Mouse (Mus musculus): ENCODE results near the gene Olfr1424. TPM values are rescaled to one million over a fixed set of nuclear protein-coding genes. Genes with fewer than 3 reads are reported as not detected.

Olfr1424 gene
- polyA plus RNA-seq, 1 experiment = not detected

DNA sequence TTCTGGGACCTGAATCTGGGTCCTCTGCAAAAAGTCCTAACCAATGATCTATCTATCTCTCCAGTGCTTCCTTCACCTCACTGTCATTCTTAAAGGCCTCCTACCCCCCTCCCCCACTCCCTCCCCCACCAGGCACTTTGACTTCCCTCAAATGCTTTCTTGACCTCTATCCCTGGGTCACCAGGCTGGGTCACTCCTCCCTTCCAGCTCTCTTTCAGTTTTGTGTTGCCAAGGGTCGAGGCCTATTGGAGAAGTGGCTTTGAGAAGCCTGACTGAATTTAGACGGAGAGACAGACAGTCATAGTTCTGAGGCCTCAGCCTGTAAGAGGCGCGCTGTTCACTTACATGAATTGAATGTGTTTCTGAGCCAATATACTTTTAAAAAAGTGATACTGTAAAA lies 46.3 kb downstream of the Olfr1424 start:
- DNase-seq (ENCODE audit: low read depth) = no peak
- no peak for TF ChIP-seq CTCF (IDR thresholded peaks at IDR 0.05; ENCODE audit: borderline replicate concordance, extremely low read depth, insufficient read depth, insufficient read length)
- no peak for TF ChIP-seq POLR2A (IDR thresholded peaks at IDR 0.05; ENCODE audit: borderline replicate concordance, extremely low read depth, insufficient read depth, insufficient read length, poor library complexity, severe bottlenecking)

DNA sequence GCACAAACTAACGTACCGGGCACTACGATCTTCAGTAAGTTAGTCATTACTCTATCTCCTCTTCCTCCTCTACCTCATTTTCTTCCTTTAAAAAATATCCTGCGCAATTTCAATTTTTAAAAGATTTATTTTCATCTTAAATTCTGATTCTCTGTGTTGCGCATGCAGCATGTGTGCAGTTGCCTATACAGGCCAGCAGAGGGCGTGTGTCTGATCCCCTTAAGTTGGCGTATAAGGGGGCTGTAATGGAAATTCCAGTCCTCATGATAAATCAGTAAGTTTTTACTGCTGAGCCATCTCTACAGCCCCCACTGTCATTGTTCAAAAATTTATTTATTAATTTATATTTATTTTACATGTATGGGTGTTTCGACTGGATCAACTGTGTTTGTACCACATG lies 46.8 kb downstream of the Olfr1424 start:
- peak; percentile 17 for DNase-seq (ENCODE audit: low read depth)
- TF ChIP-seq CTCF (IDR thresholded peaks at IDR 0.05; ENCODE audit: borderline replicate concordance, extremely low read depth, insufficient read depth, insufficient read length) = peak; percentile 49; the same call in 1 of the 2 replicates
- TF ChIP-seq POLR2A (IDR thresholded peaks at IDR 0.05; ENCODE audit: borderline replicate concordance, extremely low read depth, insufficient read depth, insufficient read length, poor library complexity, severe bottlenecking) = no peak

DNA sequence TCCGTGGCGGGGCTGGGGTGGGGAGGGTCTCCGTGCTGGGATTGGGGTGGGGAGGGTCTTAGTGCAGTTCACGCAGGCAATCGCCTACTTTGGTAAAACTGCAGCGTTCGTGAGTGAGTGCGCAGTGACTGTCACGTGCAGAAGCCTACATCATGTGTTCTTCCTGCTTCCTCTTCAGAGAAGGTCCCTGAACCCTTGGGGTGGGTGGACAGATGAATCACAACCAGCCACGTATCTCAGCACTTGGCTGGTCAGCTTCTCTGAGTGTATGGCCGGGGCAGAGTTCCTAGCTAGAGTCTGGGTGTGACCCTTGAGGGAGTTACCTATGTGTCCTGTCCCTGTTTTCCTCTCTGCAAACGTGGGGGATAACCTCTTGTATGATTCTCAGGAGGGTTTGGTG lies 49.3 kb downstream of the Olfr1424 start:
- peak; percentile 44 for DNase-seq (ENCODE audit: low read depth)
- TF ChIP-seq CTCF (IDR thresholded peaks at IDR 0.05; ENCODE audit: borderline replicate concordance, extremely low read depth, insufficient read depth, insufficient read length) (no peak), POLR2A (IDR thresholded peaks at IDR 0.05; ENCODE audit: borderline replicate concordance, extremely low read depth, insufficient read depth, insufficient read length, poor library complexity, severe bottlenecking) (no peak)

DNA sequence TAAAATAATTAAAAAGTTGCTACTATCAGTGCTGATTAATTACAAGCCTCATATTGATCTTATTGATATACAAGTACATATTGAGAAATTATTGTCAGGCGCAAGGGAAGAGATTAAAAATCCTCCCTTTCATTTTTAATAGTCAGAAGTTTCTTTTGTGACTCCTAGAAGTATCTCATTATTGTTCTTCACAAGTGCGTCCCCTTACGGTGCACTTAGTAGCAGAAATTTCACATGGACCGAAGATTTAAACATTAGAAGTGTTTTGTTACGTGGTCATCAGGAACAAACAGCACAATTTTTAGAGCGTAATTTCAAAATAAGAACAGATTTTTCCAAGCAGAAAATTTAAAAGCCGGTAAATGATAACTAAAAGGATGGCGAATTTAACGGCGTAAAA lies 49.9 kb downstream of the Olfr1424 start:
- no peak for DNase-seq (ENCODE audit: low read depth)

DNA sequence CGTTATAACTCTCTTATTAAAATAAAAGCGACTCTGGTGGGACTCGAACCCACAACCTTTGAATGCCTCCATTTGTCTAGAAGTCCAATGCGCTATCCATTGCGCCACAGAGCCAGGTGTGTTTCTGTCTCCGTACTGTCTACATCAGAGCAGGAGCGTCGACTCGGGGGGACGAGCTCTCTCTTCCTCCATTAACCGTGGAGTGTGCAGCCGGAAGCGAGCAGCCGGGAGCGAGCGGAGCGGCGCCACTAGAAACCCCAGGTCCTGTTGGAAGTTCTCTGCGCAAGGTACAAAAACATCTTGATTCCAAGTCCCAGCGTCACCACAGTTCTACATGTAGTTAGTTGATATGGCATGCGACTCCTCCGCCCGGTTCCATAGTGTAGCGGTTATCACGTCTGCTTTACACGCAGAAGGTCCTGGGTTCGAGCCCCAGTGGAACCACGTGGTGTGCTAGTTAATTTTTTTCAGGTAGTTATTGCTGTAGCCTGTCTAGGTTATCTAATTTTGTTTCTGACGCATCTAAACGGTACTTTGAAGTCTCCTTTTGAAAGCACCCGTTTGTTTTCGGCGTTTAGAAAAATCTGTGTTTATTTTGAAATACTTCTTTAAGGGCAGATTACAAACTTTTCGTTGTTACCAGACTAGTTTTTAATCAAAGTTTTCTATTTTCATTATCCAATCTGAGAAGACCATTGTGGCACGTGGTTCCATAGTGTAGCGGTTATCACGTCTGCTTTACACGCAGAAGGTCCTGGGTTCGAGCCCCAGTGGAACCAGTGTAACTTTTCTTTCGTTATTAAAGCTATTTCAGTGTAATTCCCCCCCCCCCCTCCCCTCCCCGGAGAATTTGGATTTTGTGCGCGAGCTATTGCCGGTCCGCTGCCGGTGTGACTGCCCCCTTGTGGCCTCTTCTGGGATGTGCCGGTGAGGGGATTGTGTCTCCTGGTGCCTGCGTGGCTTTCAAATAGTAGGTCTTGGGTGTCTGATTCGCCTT lies 50.6 kb downstream of the Olfr1424 start:
- peak; percentile 95 for DNase-seq (ENCODE audit: low read depth)
- peak; percentile 83 for TF ChIP-seq CTCF (IDR thresholded peaks at IDR 0.05; ENCODE audit: borderline replicate concordance, extremely low read depth, insufficient read depth, insufficient read length)
- TF ChIP-seq POLR2A (IDR thresholded peaks at IDR 0.05; ENCODE audit: borderline replicate concordance, extremely low read depth, insufficient read depth, insufficient read length, poor library complexity, severe bottlenecking) = no peak

More for the DNA sequence above, 49.9 kb downstream of the Olfr1424 start:
- no peak for TF ChIP-seq CTCF (IDR thresholded peaks at IDR 0.05; ENCODE audit: borderline replicate concordance, extremely low read depth, insufficient read depth, insufficient read length)
- no peak for TF ChIP-seq POLR2A (IDR thresholded peaks at IDR 0.05; ENCODE audit: borderline replicate concordance, extremely low read depth, insufficient read depth, insufficient read length, poor library complexity, severe bottlenecking)

DNA sequence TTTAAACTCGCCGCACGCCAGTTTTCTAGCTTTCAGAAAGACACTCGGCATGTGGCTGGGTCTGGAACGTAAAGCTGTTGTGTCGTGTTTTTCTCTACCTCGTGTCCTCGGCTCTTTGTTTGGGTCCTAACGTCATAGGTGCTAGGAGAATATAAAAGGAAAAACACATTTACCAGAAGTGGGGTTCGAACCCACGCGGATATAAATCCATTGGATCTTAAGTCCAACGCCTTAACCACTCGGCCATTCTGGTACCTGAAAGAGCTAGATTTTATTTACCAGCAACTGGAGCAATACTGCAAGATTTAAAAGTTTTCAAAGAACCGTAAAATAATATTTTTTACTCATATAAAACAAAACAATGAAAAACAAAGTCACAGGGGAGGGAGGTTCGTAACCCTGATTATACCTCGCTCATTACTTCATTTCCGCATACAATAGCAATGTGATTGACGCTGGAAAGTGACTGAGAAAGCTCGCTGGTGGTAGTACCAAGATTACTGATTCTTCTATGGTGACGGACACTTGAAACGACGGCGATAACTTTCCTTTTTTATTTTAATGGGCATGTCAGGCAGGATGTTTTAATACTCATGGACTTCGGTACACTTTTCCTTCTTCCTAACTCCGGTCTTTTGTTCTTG lies 51.4 kb downstream of the Olfr1424 start:
- no peak for TF ChIP-seq POLR2A (IDR thresholded peaks at IDR 0.05; ENCODE audit: borderline replicate concordance, extremely low read depth, insufficient read depth, insufficient read length, poor library complexity, severe bottlenecking)
- TF ChIP-seq CTCF (IDR thresholded peaks at IDR 0.05; ENCODE audit: borderline replicate concordance, extremely low read depth, insufficient read depth, insufficient read length) = no peak
- peak; percentile 96 for DNase-seq (ENCODE audit: low read depth)

DNA sequence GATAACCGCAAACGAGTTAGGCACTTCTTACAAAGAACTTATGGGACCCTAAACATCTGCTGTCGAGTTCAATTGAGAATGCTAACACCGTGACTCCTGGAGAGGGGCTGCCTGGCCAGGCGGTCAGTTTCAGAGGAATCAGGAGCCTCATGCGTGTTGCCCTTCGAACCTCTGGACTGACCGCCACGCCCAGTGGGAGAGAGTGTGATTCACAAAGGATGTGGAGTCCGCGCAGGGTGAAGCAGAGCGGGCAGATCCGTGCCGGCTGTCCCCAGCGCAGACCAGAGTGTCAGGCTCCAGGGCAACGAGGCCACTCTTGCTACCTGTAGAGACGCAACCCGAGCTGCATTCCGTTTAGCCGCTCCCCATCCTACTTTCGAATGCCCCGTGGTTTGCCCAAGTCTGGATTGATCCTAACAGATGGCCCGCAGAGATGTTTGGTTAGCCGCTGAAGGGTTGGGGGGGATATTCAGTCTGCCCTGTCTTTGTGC lies 52.2 kb downstream of the Olfr1424 start:
- TF ChIP-seq POLR2A (IDR thresholded peaks at IDR 0.05; ENCODE audit: borderline replicate concordance, extremely low read depth, insufficient read depth, insufficient read length, poor library complexity, severe bottlenecking) (peak; percentile 42; the same call in 1 of the 2 replicates), CTCF (IDR thresholded peaks at IDR 0.05; ENCODE audit: borderline replicate concordance, extremely low read depth, insufficient read depth, insufficient read length) (no peak)
- peak; percentile 82 for DNase-seq (ENCODE audit: low read depth)

DNA sequence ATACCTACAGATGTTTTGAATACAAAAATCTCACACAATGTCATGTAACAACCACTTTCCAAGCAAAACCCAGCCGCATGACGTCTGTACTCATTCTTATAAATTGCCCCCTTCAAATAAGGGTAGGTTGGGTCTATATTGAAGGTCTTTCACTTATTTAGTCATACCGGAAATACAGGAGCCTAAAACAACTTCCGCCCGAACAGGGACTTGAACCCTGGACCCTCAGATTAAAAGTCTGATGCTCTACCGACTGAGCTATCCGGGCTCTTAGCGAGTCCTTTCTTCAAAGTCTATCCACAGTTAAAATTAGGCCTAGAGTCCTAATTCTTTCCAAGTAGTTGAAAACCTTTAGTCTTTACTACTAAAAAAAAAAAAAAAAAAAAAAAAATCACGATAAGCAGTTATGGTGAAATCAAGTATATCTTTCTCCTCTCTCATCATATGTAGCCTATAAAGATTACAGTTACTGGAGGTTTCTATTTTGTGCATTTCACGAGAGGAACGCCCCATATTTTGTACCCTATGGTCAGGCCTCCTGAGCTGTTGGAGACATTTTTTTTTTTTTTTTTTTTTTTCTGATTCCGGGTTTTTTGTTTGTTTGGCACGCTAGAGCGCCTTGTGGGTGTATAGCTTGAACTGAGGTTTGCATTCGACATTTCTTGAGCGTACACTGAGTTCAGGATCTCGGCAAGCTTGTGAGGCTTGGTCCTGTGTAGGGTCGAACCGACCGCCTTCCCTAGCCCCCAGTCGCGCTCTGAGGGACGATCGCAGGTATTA lies 52.8 kb downstream of the Olfr1424 start:
- TF ChIP-seq CTCF (IDR thresholded peaks at IDR 0.05; ENCODE audit: borderline replicate concordance, extremely low read depth, insufficient read depth, insufficient read length) = no peak
- no peak for TF ChIP-seq POLR2A (IDR thresholded peaks at IDR 0.05; ENCODE audit: borderline replicate concordance, extremely low read depth, insufficient read depth, insufficient read length, poor library complexity, severe bottlenecking)
- peak; percentile 87 for DNase-seq (ENCODE audit: low read depth)

Other genes with a start within 250 kb of the Olfr1424 start
- gene Stx3, start 243.3 kb downstream of the Olfr1424 start, polyA plus RNA-seq (2012; rRNA removed) = 29.7 and 35.7 TPM in 2 replicates
- gene Olfr1417, start 223.5 kb downstream of the Olfr1424 start, polyA plus RNA-seq (2012; rRNA removed) = 0.05 TPM in 1 of 2 replicates, not detected in the other
- not detected in 2 replicates for gene Olfr1418, start 201.6 kb downstream of the Olfr1424 start, polyA plus RNA-seq (2012; rRNA removed)
- 0.05 TPM in 2 replicates for gene Olfr1419, start 187.6 kb downstream of the Olfr1424 start, polyA plus RNA-seq (2012; rRNA removed)
- gene Olfr1420, start 176.1 kb downstream of the Olfr1424 start, polyA plus RNA-seq (2012; rRNA removed) = not detected in 2 replicates
- gene Patl1, start 150.3 kb downstream of the Olfr1424 start, polyA plus RNA-seq (2012; rRNA removed) = 38.0 and 38.6 TPM in 2 replicates
- 31.1 and 35.8 TPM in 2 replicates for gene Osbp, start 96.7 kb downstream of the Olfr1424 start, polyA plus RNA-seq (2012; rRNA removed)
- not detected in 2 replicates for gene Olfr1423, start 21.4 kb downstream of the Olfr1424 start, polyA plus RNA-seq (2012; rRNA removed)
- gene Olfr1425, start 15.0 kb upstream of the Olfr1424 start, polyA plus RNA-seq (2012; rRNA removed) = not detected in 2 replicates
- gene Olfr1426, start 29.3 kb upstream of the Olfr1424 start, polyA plus RNA-seq (2012; rRNA removed) = not detected in 2 replicates
- not detected in 2 replicates for gene Olfr1427, start 40.7 kb upstream of the Olfr1424 start, polyA plus RNA-seq (2012; rRNA removed)
- gene Olfr1428, start 53.2 kb upstream of the Olfr1424 start, polyA plus RNA-seq (2012; rRNA removed) = not detected in 2 replicates
- not detected in 2 replicates for gene Olfr76, start 60.5 kb upstream of the Olfr1424 start, polyA plus RNA-seq (2012; rRNA removed)
- not detected in 2 replicates for gene Olfr1555-ps1, start 107.4 kb upstream of the Olfr1424 start, polyA plus RNA-seq (2012; rRNA removed)
- gene Olfr1431, start 138.0 kb upstream of the Olfr1424 start, polyA plus RNA-seq (2012; rRNA removed) = not detected in 2 replicates
- gene Olfr1432, start 169.9 kb upstream of the Olfr1424 start, polyA plus RNA-seq (2012; rRNA removed) = not detected in 2 replicates
- not detected in 2 replicates for gene Olfr262, start 179.0 kb upstream of the Olfr1424 start, polyA plus RNA-seq (2012; rRNA removed)
- gene Olfr235, start 198.3 kb upstream of the Olfr1424 start, polyA plus RNA-seq (2012; rRNA removed) = not detected in 2 replicates
- not detected in 2 replicates for gene Olfr1434, start 217.2 kb upstream of the Olfr1424 start, polyA plus RNA-seq (2012; rRNA removed)
- gene Olfr1436, start 236.4 kb upstream of the Olfr1424 start, polyA plus RNA-seq (2012; rRNA removed) = not detected in 2 replicates

Measured in brain, embryonic 14.5 days (tissue).